Mouse (Mus musculus) hindbrain, postnatal 0 days (tissue): Measurements from ENCODE around the gene Pmepa1. TPM values are rescaled to one million over a fixed set of nuclear protein-coding genes. Genes with fewer than 3 reads are reported as not detected.

Experiments used
- ATAC-seq: fragments of 200-750 bp; cut with Nextera tagmentation; 2 replicates; pipeline ENCODE4 v1.8.0; 2017; ENCODE audit warnings: mild to moderate bottlenecking, moderate TSS enrichment, moderate library complexity
- DNase-seq: peaks from one replicate; pipeline ENCODE4 v3.0.0-alpha.2; 2015; ENCODE audit warnings: low spot score
- H3K27ac ChIP-seq: fragments of 300-500 bp; sonication (generic); 2 replicates; pipeline ENCODE4 v1.5.1; 2014; ENCODE audit warnings: mild to moderate bottlenecking
- H3K27me3 ChIP-seq: fragments of 300-500 bp; sonication (generic); 2 replicates; pipeline ENCODE4 v1.6.1; 2014; ENCODE audit warnings: low read length, mixed read lengths; ENCODE audit not compliant: insufficient read depth
- H3K36me3 ChIP-seq: fragments of 300-500 bp; sonication (generic); 2 replicates; pipeline ENCODE4 v1.6.1; 2014; ENCODE audit warnings: low read length, mixed read lengths; ENCODE audit not compliant: insufficient read depth
- H3K4me1 ChIP-seq: fragments of 300-500 bp; sonication (generic); 2 replicates; pipeline ENCODE4 v1.6.1; 2014; ENCODE audit warnings: antibody characterized with exemption, low read length, mixed read lengths; ENCODE audit not compliant: insufficient read depth
- H3K4me2 ChIP-seq: fragments of 300-500 bp; sonication (generic); 2 replicates; pipeline ENCODE4 v1.6.1; 2014; ENCODE audit warnings: low read depth, mild to moderate bottlenecking, low read length, moderate library complexity, mixed read lengths
- H3K4me3 ChIP-seq: fragments of 300-500 bp; sonication (generic); 2 replicates; pipeline ENCODE4 v1.5.1; 2014; ENCODE audit warnings: low read length
- H3K9ac ChIP-seq: fragments of 300-500 bp; sonication (generic); replicated peaks from 2 replicates; pipeline ENCODE4 v1.6.1; 2014; ENCODE audit warnings: mild to moderate bottlenecking, low read length, moderate library complexity, mixed read lengths
- H3K9me3 ChIP-seq: fragments of 300-500 bp; sonication (generic); 2 replicates; pipeline ENCODE4 v1.6.1; 2016; ENCODE audit warnings: low read length, mixed read lengths
- CTCF ChIP-seq: IDR thresholded peaks from 2 replicates; pipeline ENCODE4 v1.5.1; 2016; ENCODE audit warnings: antibody characterized with exemption, control low read depth, low read depth
- WGBS: fragments of 180-500 bp; shearing (Covaris S2); extraction: QIAGEN DNeasy Blood & Tissue Kit; methylation state at CpG from one replicate; pipeline ENCODE4 v1.1.7; 2014; 5-methylcytosine and 5-hydroxymethylcytosine counted together
- polyA plus RNA-seq: library from polyadenylated mRNA; unstranded; fragments of >200 nt; fragmentation: Nextera tagmentation; extraction: Ambion mirVana; gene quantifications from 2 replicates; pipeline ENCODE4 v1.2.1, GENCODE M21; 2015
- total RNA-seq: library from RNA; depleted of rRNA; stranded (reverse); fragments of >200 nt; gene quantifications from 2 replicates; pipeline ENCODE4 v1.2.3, GENCODE M21; 2014

The Pmepa1 gene
- total and polyA plus RNA-seq, 2 experiments from 2014 or later, result 3.0 to 16.0 TPM

DNA sequence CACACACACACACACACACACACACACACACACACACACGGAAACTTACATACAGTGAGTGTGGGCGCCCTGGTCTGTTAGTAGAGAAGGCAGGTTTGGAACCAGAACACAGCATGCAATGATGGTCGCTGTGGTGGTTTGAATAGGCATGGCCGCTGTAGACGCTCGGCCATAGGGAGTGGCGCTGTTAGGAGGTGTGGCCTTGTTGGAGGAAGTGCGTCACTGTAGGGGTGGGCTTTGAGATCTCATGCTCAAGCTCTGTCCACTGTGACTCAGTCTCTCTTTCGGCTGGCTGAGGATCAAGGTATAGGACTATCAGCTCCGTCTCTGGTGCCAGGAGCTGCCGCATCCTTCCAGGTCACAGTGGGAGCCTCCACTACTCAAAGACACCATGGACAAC lies 14.6 kb upstream of the Pmepa1 start:
- Histone ChIP-seq H3K9me3 (no peaks in the 10 kb centered on the region), H3K4me1 (peaks cover 5% of the 10 kb centered on the region; the same call in 1 of the 2 replicates), H3K27ac (no peak overlapping the region), H3K4me2 (no peak overlapping the region), H3K27me3 (no peaks in the 10 kb centered on the region), H3K9ac (no peak overlapping the region), H3K36me3 (no peaks in the 10 kb centered on the region), H3K4me3 (no peak overlapping the region)
- 94% methylated on average over 11 of the region's 11 CpGs for WGBS
- TF ChIP-seq CTCF, result no peak
- DNase-seq, result no peak
- ATAC-seq, result no peak

GRCm38 (mm10) chr2:173289928-173290327 lies 13.6 kb upstream of the Pmepa1 start:
- Histone ChIP-seq H3K27me3 (no peaks in the 10 kb centered on the region), H3K4me1 (peaks cover 5% of the 10 kb centered on the region; the same call in 1 of the 2 replicates), H3K27ac (no peak overlapping the region), H3K4me2 (no peak overlapping the region), H3K4me3 (no peak overlapping the region), H3K9ac (no peak overlapping the region), H3K36me3 (no peaks in the 10 kb centered on the region), H3K9me3 (no peaks in the 10 kb centered on the region)
- ATAC-seq, result no peak
- no peak for TF ChIP-seq CTCF
- DNase-seq, result no peak
- WGBS, result 88% methylated on average over 3 of the region's 3 CpGs

GRCm38 (mm10) chr2:173285816-173286538 lies 9.6 kb upstream of the Pmepa1 start:
- Histone ChIP-seq H3K9me3 (no peaks in the 10 kb centered on the region), H3K27me3 (no peaks in the 10 kb centered on the region), H3K4me2 (no peak overlapping the region), H3K4me3 (no peak overlapping the region), H3K4me1 (peaks cover 6% of the 10 kb centered on the region; the same call in 1 of the 2 replicates), H3K27ac (no peak overlapping the region), H3K9ac (no peak overlapping the region), H3K36me3 (no peaks in the 10 kb centered on the region)
- TF ChIP-seq CTCF, result no peak
- no peak for DNase-seq
- no peak for ATAC-seq
- WGBS, result 83% methylated on average over 12 of the region's 12 CpGs

DNA sequence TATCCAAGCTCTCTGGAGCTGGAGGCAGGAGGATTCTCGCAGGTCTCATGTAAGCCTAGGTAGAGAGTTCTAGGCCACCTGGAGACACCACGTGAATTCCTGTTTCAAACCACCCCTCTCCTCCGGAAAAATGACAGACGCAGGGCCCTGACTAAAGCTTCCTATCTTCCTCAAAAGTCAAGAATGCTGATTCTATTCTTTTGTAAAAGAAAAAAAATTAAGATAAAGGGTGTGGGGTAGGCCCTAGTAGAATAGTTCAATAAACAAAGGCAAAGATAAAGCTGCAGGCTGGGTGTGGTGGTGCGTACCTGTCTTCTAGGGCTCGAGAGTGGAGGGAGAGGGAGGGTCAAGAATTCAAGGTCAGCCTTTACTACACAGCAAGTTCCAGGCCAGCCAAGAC lies 8.4 kb upstream of the Pmepa1 start:
- Histone ChIP-seq H3K4me1 (peaks cover 6% of the 10 kb centered on the region; the same call in 1 of the 2 replicates), H3K36me3 (no peaks in the 10 kb centered on the region), H3K27me3 (no peaks in the 10 kb centered on the region), H3K9me3 (no peaks in the 10 kb centered on the region), H3K9ac (no peak overlapping the region), H3K4me3 (no peak overlapping the region), H3K4me2 (no peak overlapping the region), H3K27ac (no peak overlapping the region)
- DNase-seq (no peak), ATAC-seq (no peak)
- TF ChIP-seq CTCF, result no peak
- WGBS, result 90% methylated on average over 6 of the region's 6 CpGs

DNA sequence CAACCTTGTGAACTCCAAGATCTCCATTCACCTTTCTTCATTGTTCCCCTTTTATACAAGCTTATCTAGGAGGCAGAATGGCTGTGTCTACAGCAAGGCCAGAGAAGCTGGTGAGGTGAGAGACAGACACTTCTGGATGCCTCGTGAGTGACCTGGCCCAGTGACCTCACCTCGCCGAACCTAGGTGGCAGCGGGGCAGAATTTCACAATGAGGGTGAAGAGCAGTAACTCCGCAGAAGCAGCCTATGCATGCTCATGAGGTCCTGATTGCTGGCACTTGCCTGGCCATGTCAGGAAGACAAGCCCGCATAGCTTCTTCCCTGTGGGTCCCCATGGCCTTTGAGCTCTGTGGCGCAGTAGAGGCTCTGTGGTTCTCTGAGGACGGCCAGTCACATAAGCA lies 5.9 kb upstream of the Pmepa1 start:
- peaks cover 6% of the 10 kb centered on the region; the same call in 1 of the 2 replicates for H3K4me1 ChIP-seq
- H3K27ac ChIP-seq, result no peak overlapping the region
- no peak for DNase-seq
- TF ChIP-seq CTCF, result no peak
- no peak for ATAC-seq
- H3K9ac ChIP-seq, result no peak overlapping the region
- WGBS, result 87% methylated on average over 8 of the region's 8 CpGs
- H3K4me3 ChIP-seq, result no peak overlapping the region
- no peak overlapping the region for H3K4me2 ChIP-seq
- H3K36me3 ChIP-seq, result no peaks in the 10 kb centered on the region
- H3K9me3 ChIP-seq, result no peaks in the 10 kb centered on the region
- H3K27me3 ChIP-seq, result no peaks in the 10 kb centered on the region

DNA sequence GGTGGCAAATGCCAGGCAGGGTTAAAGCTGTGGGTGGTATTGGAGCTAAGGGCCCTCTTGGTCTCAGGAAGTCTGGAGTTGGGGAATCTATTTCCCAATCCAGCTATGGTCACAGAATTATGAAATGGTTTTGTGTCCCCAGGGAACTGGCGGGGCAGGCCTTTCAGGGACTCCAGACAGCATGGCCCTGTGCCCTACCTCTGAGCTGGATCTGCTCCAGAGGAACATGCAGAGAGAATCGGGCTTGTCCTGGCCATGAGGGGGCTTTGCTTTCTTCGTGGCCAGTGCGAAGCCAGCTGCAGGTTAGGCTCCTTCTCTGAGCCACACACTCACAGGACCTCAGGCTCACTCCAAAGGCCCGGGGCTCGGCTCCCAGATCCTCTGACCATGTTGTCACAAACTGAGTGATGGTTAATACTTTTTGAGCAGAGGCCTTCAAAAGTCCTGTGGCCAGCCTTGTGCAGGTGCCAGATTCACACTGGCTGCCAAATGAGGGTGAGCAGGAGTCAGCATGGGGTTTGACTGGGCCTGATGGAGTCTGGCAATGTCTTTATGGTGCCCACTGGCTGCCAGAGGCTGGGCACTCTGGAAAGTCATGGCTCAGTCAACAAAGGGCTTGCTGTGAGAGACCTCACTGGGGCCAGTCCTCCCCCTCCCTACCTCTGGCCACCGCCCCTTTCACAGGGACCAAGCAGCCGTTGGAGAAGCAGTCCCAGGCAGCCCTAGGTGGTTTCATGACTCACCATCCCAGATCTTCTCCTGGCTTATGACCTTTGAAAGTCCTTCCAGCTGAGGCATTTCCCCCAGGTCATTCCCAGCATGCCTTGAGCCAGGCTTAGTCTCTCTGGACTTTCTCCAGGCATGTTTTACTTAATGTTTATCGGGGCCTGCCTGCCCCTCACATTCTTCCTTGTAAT lies 4.9 kb upstream of the Pmepa1 start:
- Histone ChIP-seq H3K4me3 (no peak overlapping the region), H3K27me3 (no peaks in the 10 kb centered on the region), H3K27ac (no peak overlapping the region), H3K9ac (no peak overlapping the region), H3K4me2 (no peak overlapping the region), H3K4me1 (peaks cover 6% of the 10 kb centered on the region; the same call in 1 of the 2 replicates), H3K9me3 (no peaks in the 10 kb centered on the region), H3K36me3 (no peaks in the 10 kb centered on the region)
- DNase-seq, result peak; percentile 58
- TF ChIP-seq CTCF, result no peak
- 29% methylated on average over 9 of the region's 9 CpGs for WGBS
- no peak; the same call in 1 of the 2 replicates for ATAC-seq
